Mouse (Mus musculus) adrenal gland, postnatal 14 days (tissue): ENCODE measurements around the gene Slc7a15. TPM values are rescaled to one million over a fixed set of nuclear protein-coding genes. Genes with fewer than 3 reads are reported as not detected.
"Not testable (repeated sequence)": the region's sequence is repeated elsewhere in the genome, so short reads cannot be mapped to it uniquely, and the experiment has no call there.

Source experiments
- DNase-seq: peaks from one replicate; pipeline ENCODE4 v3.0.0; 2021; ENCODE audit warnings: mixed read lengths
- total RNA-seq: library from RNA; stranded (reverse); gene quantifications from 2 replicates; pipeline ENCODE4 v1.2.3, GENCODE M21; 2021

Gene Slc7a15
- total RNA-seq, 1 experiment from 2014 or later, result not detected

DNA sequence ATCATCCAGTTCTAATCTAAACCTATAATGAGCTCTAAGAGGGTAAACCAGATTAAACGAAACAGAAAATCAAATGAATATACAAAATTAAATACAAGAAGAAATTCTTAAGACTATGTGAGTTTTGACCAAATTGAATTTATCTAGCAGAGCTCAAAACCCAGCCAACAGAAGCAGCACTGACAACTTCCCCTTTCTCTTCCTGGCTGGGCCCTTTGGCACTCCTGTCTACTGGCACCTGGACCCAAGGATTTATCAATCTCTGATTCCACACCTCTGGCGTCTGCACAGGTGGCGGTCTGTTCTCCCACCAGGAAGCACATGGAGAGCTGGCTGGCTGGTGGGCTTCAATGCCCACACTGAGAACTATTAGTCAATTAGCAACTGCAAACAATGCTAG is 39.0 kb downstream of the Slc7a15 start:
- DNase-seq, result not testable (repeated sequence)

- no peak for DNase-seq
Observed at GRCm38 (mm10) chr12:8556189-8556588, 42.7 kb downstream of the Slc7a15 start.

DNA sequence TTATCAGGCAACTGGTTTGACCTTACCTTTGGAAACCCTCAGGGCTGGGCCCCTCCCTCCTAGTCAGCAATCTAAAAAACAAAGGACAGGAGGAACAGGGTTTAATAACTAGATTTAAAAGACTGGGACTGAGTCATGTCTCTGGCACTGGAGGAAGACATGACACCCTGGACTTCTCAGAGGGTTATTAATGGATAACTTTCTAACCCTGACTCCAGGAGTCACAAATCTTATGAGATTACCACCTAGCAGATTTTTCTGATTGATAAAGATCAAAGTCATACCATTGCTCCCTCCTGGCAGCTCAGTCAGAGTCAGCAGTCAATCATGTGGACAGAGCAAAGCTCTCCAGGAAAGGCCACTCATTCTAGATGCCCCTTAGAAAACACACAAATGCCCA is 43.4 kb downstream of the Slc7a15 start:
- no peak for DNase-seq

GRCm38 (mm10) chr12:8547357-8547756 is 51.5 kb downstream of the Slc7a15 start:
- DNase-seq, result peak; percentile 81

GRCm38 (mm10) chr12:8546801-8547200 is 52.1 kb downstream of the Slc7a15 start:
- no peak for DNase-seq

GRCm38 (mm10) chr12:8545066-8545610 is 53.7 kb downstream of the Slc7a15 start:
- no peak for DNase-seq

- no peak for DNase-seq
Observed at GRCm38 (mm10) chr12:8542371-8542770, 56.5 kb downstream of the Slc7a15 start.

DNA sequence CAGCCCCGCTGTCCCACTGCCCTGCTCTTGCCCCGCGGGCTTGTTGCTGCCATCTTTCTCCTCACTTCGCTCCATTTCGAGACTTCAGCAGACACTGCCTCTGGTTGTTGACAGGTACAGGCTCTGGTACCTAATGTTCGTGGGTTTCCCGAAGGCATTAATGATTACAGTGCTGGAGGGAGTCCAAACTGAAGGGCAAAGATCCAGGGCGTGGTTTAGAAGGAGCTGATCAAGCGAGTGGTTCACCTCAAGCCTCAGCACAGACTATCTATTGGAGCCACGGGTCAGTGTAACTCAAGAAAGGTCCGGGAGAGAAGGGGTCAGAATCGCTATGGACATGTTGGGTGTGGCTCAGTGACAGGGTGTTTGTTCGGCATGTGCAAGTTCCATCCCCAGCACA is 59.4 kb downstream of the Slc7a15 start:
- DNase-seq, result no peak

GRCm38 (mm10) chr12:8537291-8537690 is 61.6 kb downstream of the Slc7a15 start:
- DNase-seq, result no peak

DNA sequence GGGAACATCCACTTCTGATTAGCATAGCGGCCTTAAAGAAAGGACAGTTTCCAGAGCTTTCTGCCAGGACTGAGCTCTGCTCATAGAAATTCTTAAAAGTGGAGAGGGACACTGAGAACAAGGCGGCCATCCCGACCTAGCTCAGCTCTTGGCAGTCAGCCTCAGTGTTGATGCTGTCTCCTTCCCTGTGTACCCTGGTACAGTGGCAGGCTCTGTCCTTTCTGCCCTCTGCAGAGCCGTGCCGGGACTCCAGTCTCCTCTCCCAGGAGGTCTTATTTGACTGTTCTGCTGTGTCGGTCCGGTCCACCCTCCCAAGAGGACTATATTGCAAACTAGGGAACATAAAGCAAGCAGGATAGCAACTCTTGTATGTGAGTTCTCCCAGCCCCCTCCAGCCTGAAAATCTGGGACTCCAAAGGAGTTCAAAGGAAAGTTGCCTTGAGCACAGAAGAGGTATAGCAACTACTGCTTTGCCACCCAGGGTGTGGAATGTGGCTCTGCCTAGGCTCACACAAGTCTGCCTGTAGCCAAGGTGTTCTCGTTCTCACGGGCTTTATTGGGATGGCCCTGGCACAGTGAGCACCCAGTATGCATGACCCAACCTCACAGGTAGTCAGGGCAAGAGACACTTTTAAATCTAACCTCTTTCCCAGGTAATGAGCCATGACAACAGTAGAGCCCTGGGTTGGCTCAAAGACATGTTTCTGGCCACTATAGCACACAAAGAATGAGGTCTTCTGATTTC is 62.5 kb downstream of the Slc7a15 start:
- DNase-seq, result no peak

DNA sequence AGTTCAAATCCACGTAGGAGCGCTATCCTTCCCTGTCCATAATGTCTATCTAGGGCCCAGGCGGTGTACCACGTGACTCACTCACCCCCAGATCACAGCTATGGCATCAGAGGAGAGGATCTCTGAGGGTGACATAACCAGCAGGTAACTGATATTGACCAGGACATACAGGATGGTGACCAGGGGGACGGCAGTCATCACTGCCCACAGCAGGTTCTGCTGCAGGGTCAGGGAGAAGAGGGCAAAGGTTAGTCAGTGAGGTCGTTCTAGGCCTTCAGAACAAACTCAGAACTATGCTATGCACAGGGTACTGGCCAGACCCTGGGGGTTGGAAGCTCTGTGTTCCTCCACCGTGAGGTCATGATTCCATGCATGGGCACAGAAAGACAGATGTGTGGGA is 63.3 kb downstream of the Slc7a15 start:
- no peak for DNase-seq

DNA sequence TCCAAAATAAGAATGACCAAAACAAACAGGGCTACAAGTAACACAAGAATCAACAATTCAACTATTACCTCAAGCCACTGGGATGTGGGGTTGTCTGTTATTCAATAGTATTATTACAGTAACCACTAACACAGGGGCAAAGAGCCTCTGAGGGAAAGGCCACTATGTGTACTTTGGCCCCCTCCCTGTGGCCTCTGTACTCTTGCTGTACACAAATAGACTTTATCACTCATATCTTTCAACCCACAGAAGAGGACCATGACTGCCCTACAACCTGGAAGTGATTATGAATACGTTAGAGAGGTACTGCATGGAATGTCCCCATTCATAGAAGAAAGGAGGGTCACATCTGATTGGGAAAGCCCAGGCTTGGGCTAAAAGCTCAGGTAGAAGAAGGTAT is 64.0 kb downstream of the Slc7a15 start:
- DNase-seq, result no peak

DNA sequence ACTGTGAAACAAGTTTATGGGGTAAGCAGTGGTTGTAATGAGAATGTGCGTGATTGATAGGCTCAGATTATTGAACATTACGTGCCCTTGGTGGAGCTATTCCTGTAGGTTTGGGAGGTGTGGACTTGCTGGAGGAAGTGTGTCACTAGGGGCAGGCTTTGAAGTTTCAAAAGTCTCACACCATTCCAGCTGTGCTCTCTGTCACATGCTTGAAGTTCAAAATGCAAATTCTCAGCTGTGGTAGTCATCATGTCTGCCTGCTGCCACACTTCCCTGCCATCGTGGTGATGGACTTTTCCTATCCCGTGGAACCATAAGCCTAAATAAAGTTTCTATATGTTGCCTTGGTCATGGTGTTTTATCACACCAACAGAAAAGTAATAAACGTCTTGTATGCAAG is 71.1 kb downstream of the Slc7a15 start:
- DNase-seq, result no peak

GRCm38 (mm10) chr12:8527175-8527574 is 71.7 kb downstream of the Slc7a15 start:
- DNase-seq, result no peak

GRCm38 (mm10) chr12:8524062-8524461 is 74.8 kb downstream of the Slc7a15 start:
- no peak for DNase-seq

DNA sequence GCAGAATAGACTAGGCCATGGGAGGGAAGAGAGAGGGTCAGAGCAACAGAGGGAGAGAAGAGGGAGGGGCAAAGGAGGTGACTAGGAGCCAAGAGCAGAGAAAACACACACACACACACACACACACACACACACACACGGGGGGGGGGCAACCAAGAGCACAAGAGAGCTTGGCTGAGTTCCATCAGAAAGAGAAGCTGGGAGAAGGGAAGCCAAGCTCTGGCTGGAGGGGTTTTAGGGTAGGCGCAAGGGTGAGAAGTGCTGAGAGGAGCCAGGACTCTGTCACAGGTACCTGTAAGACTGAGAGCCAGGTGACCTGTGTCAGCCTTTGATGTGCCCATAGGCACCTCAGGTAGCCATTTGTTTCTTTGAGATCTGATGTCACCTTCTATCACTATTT is 76.2 kb downstream of the Slc7a15 start:
- no peak for DNase-seq

DNA sequence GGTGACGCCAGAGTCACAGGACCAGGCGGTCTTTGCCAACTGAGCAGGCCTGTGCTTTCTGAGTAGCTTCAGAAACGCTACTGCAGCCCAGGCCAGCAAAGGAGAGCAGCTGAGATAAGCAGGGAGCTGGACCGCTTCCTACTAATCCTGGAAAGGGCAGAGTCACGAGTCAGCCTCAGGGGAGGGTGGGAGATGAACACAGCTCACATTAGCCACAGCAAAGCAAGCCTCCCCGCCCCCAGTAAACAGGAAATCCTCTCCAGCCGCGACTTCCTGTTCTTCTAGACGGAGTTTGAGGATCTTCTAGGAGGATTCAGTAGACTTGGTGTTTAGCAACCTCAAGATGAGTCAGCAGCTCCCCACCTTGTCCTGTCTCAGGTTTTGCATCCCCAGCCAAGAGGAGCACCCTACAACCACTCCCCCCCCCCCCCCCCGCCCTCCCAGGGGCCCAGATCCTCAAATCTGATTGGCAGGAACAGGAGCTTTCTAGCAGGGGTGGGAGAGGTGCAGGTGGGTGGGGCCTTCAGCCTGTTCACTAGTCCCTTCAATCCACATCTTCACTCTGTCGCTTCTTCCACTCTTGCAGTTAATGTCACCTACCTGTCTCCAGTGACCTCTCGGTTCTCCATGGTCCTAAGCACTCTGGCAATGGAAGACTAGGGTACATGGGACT is 77.4 kb downstream of the Slc7a15 start:
- peak; percentile 66 for DNase-seq

GRCm38 (mm10) chr12:8519431-8520160 is 79.3 kb downstream of the Slc7a15 start:
- no peak for DNase-seq

GRCm38 (mm10) chr12:8511037-8511882 is 87.6 kb downstream of the Slc7a15 start:
- peak; percentile 27 for DNase-seq

GRCm38 (mm10) chr12:8510317-8510988 is 88.4 kb downstream of the Slc7a15 start:
- DNase-seq, result no peak

- peak; percentile 40 for DNase-seq
Observed at GRCm38 (mm10) chr12:8509693-8510092, 89.2 kb downstream of the Slc7a15 start.
